Mouse (Mus musculus): ENCODE measurements around the gene Nelfa.
"Not testable (repeated sequence)": the region's sequence is repeated elsewhere in the genome, so short reads cannot be mapped to it uniquely, and the experiment has no call there.

The Nelfa gene

DNA sequence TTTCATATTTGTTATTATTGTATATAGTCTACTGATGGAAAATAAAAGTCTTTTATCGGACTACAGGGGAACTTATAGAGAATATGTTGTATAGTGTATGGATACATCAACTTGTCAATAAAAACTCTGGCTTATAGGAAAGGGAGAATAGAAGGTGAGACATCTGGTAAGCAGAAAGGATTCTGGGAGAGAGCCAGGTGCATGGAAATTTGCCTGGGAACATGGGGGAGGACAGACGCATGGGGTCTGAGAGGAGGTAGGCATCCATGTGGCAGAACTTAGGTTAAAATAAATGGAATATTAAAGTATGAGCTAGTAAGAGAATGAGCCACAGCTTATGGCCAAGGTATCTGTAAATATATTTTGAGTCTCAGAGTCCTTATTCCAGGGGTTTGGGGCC, 16.2 kb downstream of the Nelfa start:
- no peak for DNase-seq (ENCODE audit: low spot score in 2 of 2)

DNA sequence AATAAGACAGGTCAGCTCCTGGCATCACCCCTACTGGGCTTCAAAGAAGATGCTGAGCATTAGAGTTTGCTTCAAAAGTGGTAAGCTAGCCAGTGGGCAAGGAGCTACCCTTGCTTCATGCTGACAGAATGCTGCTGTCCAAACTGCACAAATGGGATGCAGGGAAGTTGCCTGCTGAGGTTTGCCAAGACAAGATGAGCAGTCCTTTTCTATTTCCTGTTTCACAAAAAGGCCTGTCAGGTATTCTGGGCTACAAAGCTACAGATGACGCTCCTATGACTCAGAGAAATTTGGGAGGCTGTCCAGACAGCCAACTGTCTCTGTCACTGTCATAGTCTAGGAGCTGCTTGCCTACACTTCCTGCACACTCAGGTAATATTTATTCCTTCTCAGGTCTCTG, 16.7 kb downstream of the Nelfa start:
- no peak for DNase-seq (ENCODE audit: low spot score in 2 of 2)

DNA sequence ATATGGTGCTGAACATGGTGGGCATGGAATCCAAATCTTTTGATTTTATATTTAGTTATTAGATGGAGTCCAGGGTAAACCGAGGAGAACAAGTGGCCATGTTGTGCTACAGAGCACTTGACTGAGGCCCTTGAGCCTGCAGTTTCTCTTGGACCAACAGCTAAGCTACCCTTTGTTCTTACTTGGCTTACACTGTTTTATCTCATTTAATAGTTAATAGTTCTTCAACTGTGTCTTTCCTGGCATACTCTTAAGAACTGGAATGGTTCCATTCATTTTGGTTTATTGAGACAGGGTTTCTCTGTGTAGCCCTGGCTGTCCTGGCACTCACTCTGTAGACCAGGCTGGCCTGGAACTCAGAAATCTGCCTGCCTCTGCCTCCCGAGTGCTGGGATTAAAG, 19.6 kb downstream of the Nelfa start:
- DNase-seq (ENCODE audit: low spot score in 2 of 2), result not testable (repeated sequence)

GRCm38 (mm10) chr5:33915031-33915430, 21.2 kb downstream of the Nelfa start:
- DNase-seq (ENCODE audit: low spot score in 2 of 2), result not testable (repeated sequence)

GRCm38 (mm10) chr5:33903176-33903575, 33.0 kb downstream of the Nelfa start:
- no peak for DNase-seq (ENCODE audit: low spot score in 2 of 2)

DNA sequence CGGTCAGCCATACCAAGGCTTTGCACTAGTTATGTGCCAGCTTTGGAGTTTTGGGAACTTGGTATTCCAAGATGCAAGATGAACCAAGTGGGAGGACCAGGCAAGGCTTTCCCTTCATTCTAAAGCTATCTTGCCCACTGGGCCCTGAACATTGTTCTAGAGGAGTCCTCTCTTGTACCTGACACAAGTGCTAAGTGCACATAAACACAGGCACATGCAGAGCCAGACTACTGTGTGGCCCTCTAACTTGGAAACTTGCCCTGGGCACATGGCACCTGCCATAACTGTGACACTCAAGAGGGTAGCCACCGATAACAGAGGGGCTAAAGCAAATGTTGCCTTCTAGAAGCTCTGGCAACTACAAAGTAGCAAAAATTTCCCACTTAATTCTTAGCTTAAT, 33.5 kb downstream of the Nelfa start:
- no peak for DNase-seq (ENCODE audit: low spot score in 2 of 2)

DNA sequence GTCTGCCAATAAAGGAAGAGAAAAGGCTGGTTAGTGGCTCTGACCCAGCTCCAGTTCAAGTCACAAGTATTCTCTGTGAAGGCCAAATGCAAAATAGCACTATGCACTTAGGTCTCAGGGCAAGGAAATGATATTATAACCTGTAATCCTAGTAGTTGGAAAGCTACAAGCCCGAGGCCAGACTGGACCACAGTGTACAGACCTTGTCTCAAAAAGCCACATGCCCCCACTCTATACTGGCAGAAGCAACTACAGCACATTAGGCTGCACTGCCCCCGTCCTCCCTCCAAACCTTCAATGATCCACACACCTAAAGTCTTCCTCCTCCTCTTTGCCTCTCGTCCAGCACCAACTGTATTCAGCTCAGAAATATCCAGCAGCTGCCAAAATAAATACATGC, 34.9 kb downstream of the Nelfa start:
- DNase-seq (ENCODE audit: low spot score in 2 of 2), result no peak

DNA sequence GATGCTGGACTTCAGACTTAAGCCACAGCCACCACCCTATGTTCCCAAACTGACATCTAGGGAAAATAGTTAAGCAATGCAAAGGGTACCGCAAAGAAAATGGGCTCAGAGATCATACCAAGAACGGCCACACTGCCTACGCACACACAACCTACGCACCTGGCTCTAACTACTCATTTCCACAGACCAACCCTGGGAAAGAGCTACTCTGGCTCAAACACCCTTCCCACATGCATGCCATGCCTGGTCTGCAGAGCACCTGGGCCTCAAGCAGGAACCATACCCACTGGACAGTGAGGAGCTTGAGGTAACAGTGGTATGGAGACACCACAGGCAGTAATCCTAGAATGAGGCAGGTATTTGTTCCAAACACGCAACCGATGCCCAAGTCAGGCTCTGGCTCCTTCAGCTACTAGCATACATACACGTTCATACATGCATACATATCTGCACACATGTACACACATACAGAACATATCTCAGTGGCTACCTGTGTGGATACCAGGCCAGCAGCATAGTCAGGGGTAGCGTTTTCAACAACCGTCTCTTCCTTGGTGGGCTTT, 35.4 kb downstream of the Nelfa start:
- no peak for DNase-seq (ENCODE audit: low spot score in 2 of 2)

GRCm38 (mm10) chr5:33900101-33900500, 36.1 kb downstream of the Nelfa start:
- DNase-seq (ENCODE audit: low spot score in 2 of 2), result no peak

GRCm38 (mm10) chr5:33899245-33899644, 37.0 kb downstream of the Nelfa start:
- DNase-seq (ENCODE audit: low spot score in 2 of 2), result no peak

DNA sequence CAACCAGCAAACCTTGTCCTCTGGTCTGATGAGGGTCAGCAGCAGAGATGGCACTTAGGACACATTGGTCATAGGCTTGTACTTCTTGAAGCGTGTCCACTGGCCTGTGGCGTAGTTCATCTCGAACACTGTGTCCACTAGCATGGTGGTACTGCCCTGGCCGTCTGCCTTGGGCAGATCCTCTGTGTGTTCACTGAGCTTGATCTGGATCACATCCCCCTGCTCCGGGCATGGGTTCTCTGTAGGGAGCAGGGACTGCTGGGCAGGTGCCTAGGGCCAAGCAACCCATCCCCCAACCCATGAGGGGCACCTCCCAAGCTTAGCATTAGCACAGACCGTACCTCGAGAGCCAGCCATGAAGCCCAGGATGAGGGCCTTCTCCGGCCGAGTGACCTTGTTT, 37.5 kb downstream of the Nelfa start:
- no peak for DNase-seq (ENCODE audit: low spot score in 2 of 2)

DNA sequence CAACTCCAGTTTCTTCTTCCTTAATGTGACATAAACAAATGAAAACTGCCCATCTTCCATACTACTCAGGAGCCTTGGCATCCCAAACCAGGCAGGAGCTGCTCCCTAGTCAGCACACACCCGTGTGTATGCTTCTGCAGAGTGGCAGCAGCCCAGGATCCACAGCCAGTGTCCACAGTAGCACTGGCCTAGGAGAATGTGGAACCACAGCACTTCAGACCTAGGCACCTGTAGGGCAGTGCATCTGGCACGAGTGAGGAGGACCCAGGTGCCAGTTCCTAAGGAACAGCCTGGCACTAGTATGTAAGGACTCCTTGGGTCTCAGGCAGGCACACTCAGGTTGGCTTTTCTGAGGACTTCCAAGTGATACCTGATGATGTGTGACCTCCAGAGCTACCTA, 39.1 kb downstream of the Nelfa start:
- DNase-seq (ENCODE audit: low spot score in 2 of 2), result no peak

- DNase-seq (ENCODE audit: low spot score in 2 of 2), result no peak
Measured at GRCm38 (mm10) chr5:33895116-33895515, 41.1 kb downstream of the Nelfa start.

GRCm38 (mm10) chr5:33893406-33893805, 42.8 kb downstream of the Nelfa start:
- no peak for DNase-seq (ENCODE audit: low spot score in 2 of 2)

GRCm38 (mm10) chr5:33881118-33881517, 55.1 kb downstream of the Nelfa start:
- no peak for DNase-seq (ENCODE audit: low spot score in 2 of 2)

- DNase-seq (ENCODE audit: low spot score in 2 of 2), result no peak
Measured at GRCm38 (mm10) chr5:33875472-33875871, 60.7 kb downstream of the Nelfa start.

- DNase-seq (ENCODE audit: low spot score in 2 of 2), result no peak
Measured at GRCm38 (mm10) chr5:33857693-33858092, 78.5 kb downstream of the Nelfa start.

GRCm38 (mm10) chr5:33854019-33854418, 82.2 kb downstream of the Nelfa start:
- no peak for DNase-seq (ENCODE audit: low spot score in 2 of 2)

GRCm38 (mm10) chr5:33853086-33853485, 83.1 kb downstream of the Nelfa start:
- no peak for DNase-seq (ENCODE audit: low spot score in 2 of 2)

- DNase-seq (ENCODE audit: low spot score in 2 of 2), result peak; percentile 58 to 67
Measured at GRCm38 (mm10) chr5:33851466-33851865, 84.7 kb downstream of the Nelfa start.
